Mouse (Mus musculus) cortical plate, adult 2 months (tissue): ENCODE data around the gene 9430038I01Rik. TPM values are rescaled to one million over a fixed set of nuclear protein-coding genes. Genes with fewer than 3 reads are reported as not detected.

Experiments
- H3K27ac ChIP-seq: fragments of 200-500 bp; 2 replicates; pipeline ENCODE4 v1.5.1; 2012; ENCODE audit warnings: low read length, control low read depth, inconsistent platforms; ENCODE audit not compliant: insufficient read depth
- H3K4me1 ChIP-seq: fragments of 200-500 bp; 2 replicates; pipeline ENCODE4 v1.6.1; 2011; ENCODE audit warnings: low read length; ENCODE audit not compliant: control insufficient read depth, insufficient read depth
- H3K4me3 ChIP-seq: fragments of 200-500 bp; 2 replicates; pipeline ENCODE4 v1.5.1; 2011; ENCODE audit warnings: mild to moderate bottlenecking, low read length, control low read depth; ENCODE audit not compliant: insufficient read depth
- CTCF ChIP-seq: fragments of 200-500 bp; IDR thresholded peaks from 2 replicates; pipeline ENCODE4 v1.5.1; 2011; ENCODE audit warnings: mild to moderate bottlenecking, control low read depth, low read length; ENCODE audit not compliant: insufficient read depth; ENCODE audit errors: extremely low read depth
- POLR2A ChIP-seq: fragments of 200-500 bp; IDR thresholded peaks from 2 replicates; pipeline ENCODE4 v1.6.1; 2011; ENCODE audit warnings: mild to moderate bottlenecking, low read length, control low read depth; ENCODE audit not compliant: insufficient read depth; ENCODE audit errors: extremely low read depth
- polyA plus RNA-seq: library from polyadenylated mRNA; depleted of rRNA; stranded (reverse); fragments of >200 nt; gene quantifications from 2 replicates; pipeline ENCODE4 v1.2.3, GENCODE M21; 2012; rRNA removed

The 9430038I01Rik gene
- polyA plus RNA-seq, 1 experiment = 4.8 TPM

DNA sequence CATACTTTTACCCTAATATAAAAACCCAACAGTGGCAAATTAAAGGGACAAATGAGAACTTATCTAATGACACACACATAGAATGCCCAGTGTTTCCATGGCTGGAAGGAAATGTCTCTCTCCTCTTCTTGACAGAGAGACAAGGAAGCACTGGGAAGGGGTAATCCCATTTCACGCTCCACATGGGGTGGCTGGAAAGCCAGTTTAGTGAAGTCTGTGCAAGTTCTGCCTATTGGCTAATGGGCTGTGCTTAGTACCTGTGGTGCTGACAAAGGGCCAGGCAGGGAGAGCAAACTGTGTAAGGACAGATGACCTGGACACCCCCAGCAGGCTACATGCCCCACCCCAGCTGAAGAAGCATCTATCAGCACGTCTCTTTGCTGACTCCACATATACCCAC is 40.4 kb downstream of the 9430038I01Rik start:
- Histone ChIP-seq H3K4me1 (no peaks in the 10 kb centered on the region), H3K4me3 (no peak overlapping the region), H3K27ac (no peak overlapping the region)
- TF ChIP-seq CTCF (no peak), POLR2A (no peak)

DNA sequence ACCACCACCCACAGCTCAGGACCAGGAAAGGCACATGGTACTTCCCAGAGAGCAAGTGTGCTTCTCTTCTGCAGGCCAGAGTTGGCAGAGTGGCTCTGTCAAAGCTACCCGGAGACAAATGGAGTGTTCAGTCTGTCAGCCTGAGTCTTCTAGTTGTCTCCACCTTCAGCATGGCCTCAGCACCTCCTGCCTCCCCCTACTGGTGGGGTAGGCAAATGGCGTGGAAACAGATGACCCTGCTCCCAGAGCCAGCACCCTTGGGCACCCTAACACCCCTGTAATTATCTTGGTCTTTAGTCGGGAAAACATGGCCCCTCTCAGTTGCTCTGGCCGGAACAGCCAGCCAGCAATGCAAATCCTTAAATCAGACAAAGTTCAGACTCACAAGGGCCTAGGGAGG is 43.8 kb downstream of the 9430038I01Rik start:
- Histone ChIP-seq H3K4me3 (no peak overlapping the region), H3K4me1 (no peaks in the 10 kb centered on the region), H3K27ac (no peak overlapping the region)
- TF ChIP-seq POLR2A (no peak), CTCF (no peak)

GRCm38 (mm10) chr7:137365056-137365455 is 45.5 kb downstream of the 9430038I01Rik start:
- Histone ChIP-seq H3K4me1 (no peaks in the 10 kb centered on the region), H3K4me3 (no peak overlapping the region), H3K27ac (no peak overlapping the region)
- TF ChIP-seq CTCF = no peak
- no peak for TF ChIP-seq POLR2A

DNA sequence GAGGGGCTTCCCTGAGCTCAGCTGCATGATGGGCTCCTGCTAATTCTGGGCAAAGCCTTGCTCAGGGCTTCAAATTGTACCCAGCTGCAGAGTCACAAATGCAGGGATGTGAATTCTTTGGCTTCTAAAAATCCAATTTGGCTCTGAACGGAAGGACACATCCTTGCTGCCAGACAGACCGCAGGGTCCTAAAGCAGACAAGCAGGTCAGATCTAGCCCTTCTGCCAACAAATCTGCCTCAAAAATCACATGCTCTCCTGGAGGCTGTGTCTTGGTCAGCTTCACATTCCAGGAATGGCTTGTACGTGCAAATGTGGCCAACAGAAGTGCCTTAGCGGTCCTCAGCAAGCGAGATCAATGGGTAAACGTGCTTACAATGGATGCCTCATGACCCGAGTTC is 46.0 kb downstream of the 9430038I01Rik start:
- Histone ChIP-seq H3K4me1 (no peaks in the 10 kb centered on the region), H3K27ac (no peak overlapping the region), H3K4me3 (no peak overlapping the region)
- TF ChIP-seq POLR2A (no peak), CTCF (no peak)

DNA sequence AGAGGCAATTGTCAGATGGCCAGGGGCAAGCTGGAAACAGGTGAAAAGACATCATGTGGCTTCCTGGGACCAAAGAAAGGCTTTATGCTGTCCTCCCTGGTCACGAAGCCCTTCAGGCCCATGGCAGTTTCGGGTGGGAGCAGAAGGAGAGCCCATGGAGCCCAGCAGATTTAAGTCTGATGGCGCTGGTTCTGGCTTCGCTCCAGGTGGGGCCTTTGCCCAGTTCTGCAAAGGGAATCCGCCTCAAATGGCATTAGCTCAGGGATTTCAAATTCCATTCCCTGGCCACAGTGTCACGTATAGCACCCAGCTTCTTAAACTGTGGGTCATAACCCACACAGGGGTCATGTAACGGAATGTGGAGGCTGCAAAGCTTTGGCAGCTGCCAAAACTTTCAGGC is 63.7 kb downstream of the 9430038I01Rik start:
- TF ChIP-seq POLR2A (no peak), CTCF (no peak)
- Histone ChIP-seq H3K4me1 (no peaks in the 10 kb centered on the region), H3K27ac (no peak overlapping the region), H3K4me3 (no peak overlapping the region)

DNA sequence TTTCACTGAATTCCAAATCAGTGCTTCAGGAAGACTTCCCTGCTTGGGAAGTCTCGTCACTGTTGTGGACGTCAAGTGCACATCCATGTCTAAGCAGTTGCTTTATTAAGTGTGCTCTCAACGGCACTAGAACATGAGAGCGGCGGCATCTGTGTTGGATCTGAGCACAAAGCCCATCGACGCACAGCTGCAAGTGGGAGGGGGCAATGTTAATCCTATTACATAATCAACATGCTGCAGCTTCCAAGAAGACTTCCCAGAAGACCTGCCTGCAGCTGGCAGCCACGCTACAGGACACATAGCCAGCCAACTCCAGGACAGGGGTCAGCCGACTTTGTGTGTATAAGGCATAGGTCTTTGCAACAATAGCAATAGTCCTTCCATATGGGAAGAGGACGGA is 64.5 kb downstream of the 9430038I01Rik start:
- H3K4me1 ChIP-seq = no peaks in the 10 kb centered on the region
- no peak overlapping the region for H3K4me3 ChIP-seq
- TF ChIP-seq POLR2A (no peak), CTCF (no peak)
- no peak overlapping the region for H3K27ac ChIP-seq

- Histone ChIP-seq H3K27ac (no peak overlapping the region), H3K4me3 (no peak overlapping the region), H3K4me1 (no peaks in the 10 kb centered on the region)
- no peak for TF ChIP-seq CTCF
- no peak for TF ChIP-seq POLR2A
These were observed 76.6 kb downstream of the 9430038I01Rik start for GRCm38 (mm10) chr7:137333951-137334350.

Other genes starting within 250 kb of the 9430038I01Rik start
- gene Ebf3, start 96.3 kb downstream of the 9430038I01Rik start, polyA plus RNA-seq = 0.40 and 0.42 TPM in 2 replicates
- gene Glrx3, start 26.9 kb upstream of the 9430038I01Rik start, polyA plus RNA-seq = 101 and 102 TPM in 2 replicates